Mouse (Mus musculus): Measurements from ENCODE around the gene Gpr33.

Gpr33 gene

GRCm38 (mm10) chr12:52027963-52028362 lies at the start of gene Gpr33:
Gene Gpr33, minus strand, starts transcription at chr12:52028063.
- in situ Hi-C loops (cut with MboI, MseI) = loop anchor here (5.0 to 10.0 kb wide), 3 partner anchors 609 to 807 kb away; no protein-coding TSS in a partner anchor

- in situ Hi-C loops (cut with MboI, MseI) = loop anchor here in 1 of 2 experiments (5.0 kb wide), 1 partner anchor 33 kb away; no protein-coding TSS in a partner anchor
These were observed 21.5 kb upstream of the Gpr33 start for GRCm38 (mm10) chr12:52049324-52049723.

GRCm38 (mm10) chr12:52046371-52046770 lies 18.5 kb upstream of the Gpr33 start:
- in situ Hi-C loops (cut with MboI, MseI) = loop anchor here in 1 of 2 experiments (5.0 kb wide), 1 partner anchor 36 kb away; no protein-coding TSS in a partner anchor

GRCm38 (mm10) chr12:52042818-52043336 lies 15.0 kb upstream of the Gpr33 start:
- in situ Hi-C loops (cut with MboI, MseI) = no loop called here

GRCm38 (mm10) chr12:52038352-52038751 lies 10.5 kb upstream of the Gpr33 start:
- in situ Hi-C loops (cut with MboI, MseI) = no loop called here

GRCm38 (mm10) chr12:52034956-52035355 lies 7.1 kb upstream of the Gpr33 start:
- in situ Hi-C loops (cut with MboI, MseI) = no loop called here

GRCm38 (mm10) chr12:52032276-52032675 lies 4.4 kb upstream of the Gpr33 start:
- in situ Hi-C loops (cut with MboI, MseI) = no loop called here

- in situ Hi-C loops (cut with MboI, MseI) = no loop called here
These were observed 13.3 kb downstream of the Gpr33 start for GRCm38 (mm10) chr12:52014494-52015029.

- in situ Hi-C loops (cut with MboI, MseI) = no loop called here
These were observed 13.8 kb downstream of the Gpr33 start for GRCm38 (mm10) chr12:52014044-52014443.

- in situ Hi-C loops (cut with MboI, MseI) = no loop called here
These were observed 14.6 kb downstream of the Gpr33 start for GRCm38 (mm10) chr12:52013274-52013673.

- in situ Hi-C loops (cut with MboI, MseI) = no loop called here
These were observed 15.7 kb downstream of the Gpr33 start for GRCm38 (mm10) chr12:52012159-52012558.

GRCm38 (mm10) chr12:52010630-52010961 lies 17.3 kb downstream of the Gpr33 start:
- in situ Hi-C loops (cut with MboI, MseI) = no loop called here

- in situ Hi-C loops (cut with MboI, MseI) = no loop called here
These were observed 17.8 kb downstream of the Gpr33 start for GRCm38 (mm10) chr12:52009928-52010629.

- in situ Hi-C loops (cut with MboI, MseI) = no loop called here
These were observed 21.2 kb downstream of the Gpr33 start for GRCm38 (mm10) chr12:52006633-52006994.

GRCm38 (mm10) chr12:52005877-52006632 lies 21.8 kb downstream of the Gpr33 start, which contains the start of gene Dtd2:
Gene Dtd2, minus strand, starts transcription at chr12:52006501.
- in situ Hi-C loops (cut with MboI, MseI) = no loop called here

- in situ Hi-C loops (cut with MboI, MseI) = loop anchor here in 1 of 2 experiments (5.0 kb wide), 1 partner anchor 600 kb away; no protein-coding TSS in a partner anchor
These were observed 25.1 kb downstream of the Gpr33 start for GRCm38 (mm10) chr12:52002746-52003145.

- in situ Hi-C loops (cut with MboI, MseI) = loop anchor here in 1 of 2 experiments (5.0 kb wide), 1 partner anchor 601 kb away; no protein-coding TSS in a partner anchor
These were observed 26.3 kb downstream of the Gpr33 start for GRCm38 (mm10) chr12:52001544-52001943.

- in situ Hi-C loops (cut with MboI, MseI) = no loop called here
These were observed 29.4 kb downstream of the Gpr33 start for GRCm38 (mm10) chr12:51998366-51998932.

- in situ Hi-C loops (cut with MboI, MseI) = no loop called here
These were observed 31.9 kb downstream of the Gpr33 start for GRCm38 (mm10) chr12:51995738-51996536.

GRCm38 (mm10) chr12:51990629-51991028 lies 37.2 kb downstream of the Gpr33 start:
- in situ Hi-C loops (cut with MboI, MseI) = no loop called here

GRCm38 (mm10) chr12:51988536-51988935 lies 39.3 kb downstream of the Gpr33 start:
- in situ Hi-C loops (cut with MboI, MseI) = no loop called here
